Mouse (Mus musculus) heart, postnatal 0 days (tissue): ENCODE measurements at regions not wholly inside any gene's neighbourhood (a gene's known extent, or its start where the extent isn't known, plus 50 kb on each side); places are given as distances from the start of the nearest gene placed in this dataset.
"Not testable (repeated sequence)": the region's sequence is repeated elsewhere in the genome, so short reads cannot be mapped to it uniquely, and the experiment has no call there.

Experiments used
- ATAC-seq: fragments of 200-750 bp; cut with Nextera tagmentation; 2 replicates; pipeline ENCODE4 v1.8.0; 2017; ENCODE audit warnings: low read depth, moderate number of reproducible peaks, moderate library complexity; ENCODE audit not compliant: insufficient read depth
- DNase-seq: peaks from one replicate; pipeline ENCODE4 v3.0.0-alpha.2; 2016; ENCODE audit warnings: low spot score
- H3K27ac ChIP-seq: fragments of 300-500 bp; sonication (generic); 2 replicates; pipeline ENCODE4 v1.5.1; 2014; ENCODE audit warnings: low read depth, mild to moderate bottlenecking
- H3K27me3 ChIP-seq: fragments of 300-500 bp; sonication (generic); 2 replicates; pipeline ENCODE4 v1.6.1; 2014; ENCODE audit warnings: low read length, mixed read lengths; ENCODE audit not compliant: control insufficient read depth, insufficient read depth
- H3K36me3 ChIP-seq: fragments of 300-500 bp; sonication (generic); replicated peaks from 2 replicates; pipeline ENCODE4 v1.6.1; 2014; ENCODE audit warnings: low read length, mixed read lengths; ENCODE audit not compliant: control insufficient read depth, insufficient read depth
- H3K4me1 ChIP-seq: fragments of 300-500 bp; sonication (generic); 2 replicates; pipeline ENCODE4 v1.6.1; 2014; ENCODE audit warnings: antibody characterized with exemption; ENCODE audit not compliant: control insufficient read depth, insufficient read depth
- H3K4me2 ChIP-seq: fragments of 300-500 bp; sonication (generic); 2 replicates; pipeline ENCODE4 v1.6.1; 2014; ENCODE audit warnings: low read depth, mild to moderate bottlenecking, low read length, moderate library complexity
- H3K4me3 ChIP-seq: fragments of 300-500 bp; sonication (generic); 2 replicates; pipeline ENCODE4 v1.5.1; 2014; ENCODE audit warnings: low read depth, low read length
- H3K9ac ChIP-seq: fragments of 300-500 bp; sonication (generic); replicated peaks from 2 replicates; pipeline ENCODE4 v1.6.1; 2014; ENCODE audit warnings: low read depth, low read length, mixed read lengths
- H3K9me3 ChIP-seq: fragments of 300-500 bp; sonication (generic); replicated peaks from 2 replicates; pipeline ENCODE4 v1.6.1; 2016; ENCODE audit warnings: low read length; ENCODE audit not compliant: control insufficient read depth
- CTCF ChIP-seq: IDR thresholded peaks from 2 replicates; pipeline ENCODE4 v1.5.1; 2016; ENCODE audit warnings: antibody characterized with exemption, control low read depth, low read depth
- EP300 ChIP-seq: IDR thresholded peaks from 2 replicates; pipeline ENCODE4 v1.6.1; 2016; ENCODE audit warnings: antibody characterized with exemption, low read depth
- WGBS: fragments of 180-500 bp; shearing (Covaris S2); extraction: QIAGEN DNeasy Blood & Tissue Kit; methylation state at CpG from one replicate; pipeline ENCODE4 v1.1.7; 2014; 5-methylcytosine and 5-hydroxymethylcytosine counted together

DNA sequence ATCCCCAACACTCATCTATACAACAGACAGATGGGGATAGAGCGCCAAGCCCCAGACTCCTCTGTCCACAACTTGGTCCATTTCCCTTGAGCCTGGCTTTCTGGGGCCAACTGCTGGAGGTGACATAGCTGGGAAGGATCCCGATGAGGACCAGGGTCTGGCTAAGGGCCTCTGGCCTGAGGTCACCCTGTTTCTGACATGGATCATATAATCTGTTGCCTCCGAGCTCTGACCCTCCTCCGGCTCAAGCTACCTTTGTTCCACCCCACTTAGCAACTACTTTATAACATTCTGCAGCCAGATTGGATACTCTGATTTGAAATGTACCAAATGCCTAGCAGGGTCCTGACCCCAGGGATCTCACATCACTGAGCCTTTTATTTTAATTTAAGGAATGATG is 76.8 kb upstream of the Spata13 start:
- DNase-seq = no peak
- Histone ChIP-seq H3K4me1 (no peaks in the 10 kb centered on the region; the same call in 1 of the 2 replicates), H3K27ac (no peak overlapping the region), H3K4me3 (no peak overlapping the region), H3K27me3 (no peaks in the 10 kb centered on the region), H3K36me3 (no peaks in the 10 kb centered on the region), H3K9me3 (no peaks in the 10 kb centered on the region), H3K9ac (no peak overlapping the region), H3K4me2 (no peak overlapping the region)
- TF ChIP-seq EP300 = no peak
- no peak for TF ChIP-seq CTCF
- 79% methylated on average over 4 of the region's 4 CpGs for WGBS
- ATAC-seq = no peak

- ATAC-seq = no peak
- H3K36me3 ChIP-seq = no peaks in the 10 kb centered on the region
- no peaks in the 10 kb centered on the region for H3K9me3 ChIP-seq
- no peak for TF ChIP-seq CTCF
- TF ChIP-seq EP300 = no peak
- H3K27me3 ChIP-seq = no peaks in the 10 kb centered on the region
- no peak overlapping the region for H3K27ac ChIP-seq
- H3K4me1 ChIP-seq = no peaks in the 10 kb centered on the region; the same call in 1 of the 2 replicates
- H3K4me3 ChIP-seq = no peak overlapping the region
- WGBS = 52% methylated on average over 5 of the region's 5 CpGs
- H3K9ac ChIP-seq = no peak overlapping the region
- no peak for DNase-seq
- H3K4me2 ChIP-seq = no peak overlapping the region
Observed at GRCm38 (mm10) chr14:60559376-60559775, 74.4 kb upstream of the Spata13 start.

GRCm38 (mm10) chr14:60559826-60560529 is 73.8 kb upstream of the Spata13 start:
- Histone ChIP-seq H3K36me3 (no peaks in the 10 kb centered on the region), H3K4me2 (no peak overlapping the region), H3K27me3 (no peaks in the 10 kb centered on the region), H3K27ac (no peak overlapping the region), H3K9ac (no peak overlapping the region), H3K4me3 (no peak overlapping the region), H3K9me3 (no peaks in the 10 kb centered on the region), H3K4me1 (no peaks in the 10 kb centered on the region; the same call in 1 of the 2 replicates)
- no peak for DNase-seq
- WGBS = 78% methylated on average over 13 of the region's 13 CpGs
- TF ChIP-seq EP300 (no peak), CTCF (no peak)
- no peak for ATAC-seq

DNA sequence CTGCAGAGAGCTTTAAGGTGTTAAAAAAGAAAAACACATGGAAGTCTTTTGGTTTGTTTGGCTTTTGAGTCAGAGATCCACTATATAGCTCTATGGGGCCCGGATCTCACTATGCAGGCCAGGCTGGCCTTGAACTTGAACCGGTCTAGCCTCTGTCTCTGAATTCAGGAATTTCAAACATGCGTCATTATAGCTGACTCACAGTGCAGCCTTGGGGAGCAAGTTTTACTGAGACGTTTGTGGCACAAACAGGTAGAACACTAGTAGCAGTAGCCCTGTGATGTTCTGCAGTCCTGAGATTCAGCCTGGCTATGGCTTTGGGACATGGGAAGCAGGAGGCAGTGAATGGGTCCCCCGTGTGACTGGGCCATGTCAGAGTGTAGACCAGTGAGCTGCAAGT is 57.5 kb upstream of the Spata13 start:
- Histone ChIP-seq H3K9me3 (no peaks in the 10 kb centered on the region), H3K27ac (no peak overlapping the region), H3K4me1 (no peaks in the 10 kb centered on the region), H3K36me3 (no peaks in the 10 kb centered on the region), H3K27me3 (no peaks in the 10 kb centered on the region), H3K9ac (no peak overlapping the region), H3K4me3 (no peak overlapping the region), H3K4me2 (no peak overlapping the region)
- DNase-seq (no peak), ATAC-seq (no peak)
- TF ChIP-seq EP300 (no peak), CTCF (no peak)
- 70% methylated on average over 5 of the region's 5 CpGs for WGBS

DNA sequence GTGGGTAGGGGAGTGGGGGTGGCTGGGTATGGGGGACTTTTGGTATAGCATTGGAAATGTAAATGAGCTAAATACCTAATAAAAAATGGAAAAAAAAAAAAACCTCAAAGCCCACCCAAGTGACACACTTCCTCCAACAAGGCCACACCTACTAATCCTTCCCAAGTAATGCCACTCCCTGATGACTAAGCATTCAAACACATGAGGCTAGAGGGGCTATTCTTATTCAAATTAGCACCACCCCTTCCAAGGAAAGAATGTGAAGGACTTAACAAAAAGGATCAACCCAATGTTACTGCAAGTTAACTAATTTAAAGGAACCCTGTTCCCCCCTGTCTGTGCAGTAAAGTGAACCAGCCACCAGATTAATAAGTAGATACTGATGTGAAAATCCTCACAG is 53.7 kb upstream of the Spata13 start:
- not testable (repeated sequence) for DNase-seq, H3K27ac ChIP-seq, H3K4me2 ChIP-seq, H3K36me3 ChIP-seq, ATAC-seq, H3K27me3 ChIP-seq, H3K4me3 ChIP-seq, H3K9ac ChIP-seq, H3K4me1 ChIP-seq, H3K9me3 ChIP-seq
